Mouse (Mus musculus) adrenal gland, postnatal 36 days (tissue): ENCODE data around the gene Nhlrc2. TPM values are rescaled to one million over a fixed set of nuclear protein-coding genes. Genes with fewer than 3 reads are reported as not detected.
"Not testable (repeated sequence)": the region's sequence is repeated elsewhere in the genome, so short reads cannot be mapped to it uniquely, and the experiment has no call there.

Experiments used
- DNase-seq, 2 experiments: peaks; one replicate each; pipeline ENCODE4 v3.0.0; 2021; ENCODE audit warnings: mixed read lengths in 1 of 2
- long read RNA-seq, 2 experiments: library from polyadenylated mRNA; stranded (forward); transcript quantifications; one replicate each; pipeline ENCODE4 v2.0.0; 2021; ENCODE audit warnings: borderline sequencing depth in 2 of 2
- total RNA-seq, 2 experiments: library from RNA; stranded (reverse); gene quantifications; 2 replicates each; pipeline ENCODE4 v1.2.3; 2021

Gene Nhlrc2
- 10 to 100 TPM; 18.5 to 19.2 TPM for total RNA-seq
- long read RNA-seq, experiment 1, full-length matches to known transcripts = 11 of 18 reads
- long read RNA-seq, experiment 1, partial matches to known transcripts = 3 of 18 reads
- long read RNA-seq, experiment 1, other reads (novel, unspliced or antisense) = 4 of 18 reads
- long read RNA-seq, experiment 2, full-length matches to known transcripts = 2 of 5 reads
- long read RNA-seq, experiment 2, partial matches to known transcripts = 0 of 5 reads
- long read RNA-seq, experiment 2, other reads (novel, unspliced or antisense) = 3 of 5 reads

- DNase-seq = peak; percentile 91 to 92
Observed at GRCm38 (mm10) chr19:56548230-56549032, at the start of gene Nhlrc2. Nhlrc2 (plus strand) TSS chr19:56548261.

GRCm38 (mm10) chr19:56503069-56503468 lies 45.0 kb upstream of the Nhlrc2 start:
- not testable (repeated sequence) for DNase-seq

GRCm38 (mm10) chr19:56503525-56503924 lies 44.5 kb upstream of the Nhlrc2 start:
- not testable (repeated sequence) for DNase-seq

GRCm38 (mm10) chr19:56511207-56511606 lies 36.9 kb upstream of the Nhlrc2 start:
- DNase-seq = not testable (repeated sequence)

- DNase-seq = not testable (repeated sequence)
Observed at GRCm38 (mm10) chr19:56513527-56513926, 34.5 kb upstream of the Nhlrc2 start.

- DNase-seq = not testable (repeated sequence)
Observed at GRCm38 (mm10) chr19:56519408-56519807, 28.7 kb upstream of the Nhlrc2 start.

- DNase-seq = not testable (repeated sequence)
Observed at GRCm38 (mm10) chr19:56530529-56530928, 17.5 kb upstream of the Nhlrc2 start.

- DNase-seq = no peak
Observed at GRCm38 (mm10) chr19:56531251-56531650, 16.8 kb upstream of the Nhlrc2 start.

- DNase-seq = no peak
Observed at GRCm38 (mm10) chr19:56533291-56534071, 14.6 kb upstream of the Nhlrc2 start.

- no peak for DNase-seq
Observed at GRCm38 (mm10) chr19:56534337-56534736, 13.7 kb upstream of the Nhlrc2 start.

- peak; percentile 33 to 39 for DNase-seq
Observed at GRCm38 (mm10) chr19:56535064-56535463, 13.0 kb upstream of the Nhlrc2 start.

- no peak for DNase-seq
Observed at GRCm38 (mm10) chr19:56535765-56536164, 12.3 kb upstream of the Nhlrc2 start.

GRCm38 (mm10) chr19:56543320-56543719 lies 4.7 kb upstream of the Nhlrc2 start:
- no peak for DNase-seq

- DNase-seq = no peak
Observed at GRCm38 (mm10) chr19:56544681-56545388, 3.2 kb upstream of the Nhlrc2 start.

GRCm38 (mm10) chr19:56546031-56546430 lies 2.0 kb upstream of the Nhlrc2 start:
- no peak for DNase-seq

GRCm38 (mm10) chr19:56547456-56548229 lies 418 bp upstream of the Nhlrc2 start, which contains the start of gene Dclre1a:
Dclre1a (minus strand) TSS chr19:56548222.
- peak; percentile 73 to 84 for DNase-seq

- DNase-seq = no peak
Observed at GRCm38 (mm10) chr19:56549033-56549680, 1.1 kb downstream of the Nhlrc2 start.

- DNase-seq = no peak
Observed at GRCm38 (mm10) chr19:56553177-56553576, 5.1 kb downstream of the Nhlrc2 start.

GRCm38 (mm10) chr19:56555972-56556371 lies 7.9 kb downstream of the Nhlrc2 start:
- DNase-seq = peak; percentile 67 to 68

GRCm38 (mm10) chr19:56562433-56563138 lies 14.5 kb downstream of the Nhlrc2 start:
- no peak for DNase-seq
